ENCODE assay signal across 23 mouse cellular contexts in the genomic region with DNA sequence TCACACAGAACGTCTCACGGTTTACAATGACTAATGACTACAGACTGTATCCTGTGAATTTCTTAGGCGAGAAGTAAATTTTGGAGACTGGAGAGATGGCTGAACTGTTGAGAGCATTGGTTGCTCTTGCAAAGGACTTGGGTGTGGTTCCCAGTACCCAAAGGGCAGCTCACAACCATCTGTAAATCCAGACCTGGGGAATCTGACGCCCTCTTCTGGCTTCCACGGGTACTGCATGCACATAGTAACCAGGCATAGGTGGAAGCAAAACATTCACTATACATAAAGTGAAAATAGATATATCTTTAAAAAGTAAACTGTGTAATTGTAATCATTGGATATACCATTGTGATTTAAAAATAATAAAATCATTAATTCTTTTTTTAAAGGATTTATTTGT.
DNase-seq lines count a peak whose midpoint lies in the region; ATAC-seq and TF ChIP-seq lines count a peak whose summit lies in the region.
"Had no signal": no experiment of that assay in that cellular context is flagged by ENCODE, and none has a peak within 500 bp of the region (broad histone marks: within the 10 kb centered on the region; RNA-seq: fewer than 3 reads in every experiment).

No protein-coding gene starts in this region.

- H3K9ac ChIP-seq in forebrain, postnatal 0 days: no peak overlapping the region
- H3K9ac ChIP-seq in forebrain, embryonic 13.5 days: no peak overlapping the region
- H3K9ac ChIP-seq in ES-Bruce4 (ENCODE audit: low read depth, poor library complexity, severe bottlenecking): no peak overlapping the region
- H3K9ac ChIP-seq: hindbrain, embryonic 14.5 days; intestine, embryonic 15.5 days; limb, embryonic 13.5 days; liver, embryonic 15.5 days; midbrain, embryonic 15.5 days had no signal

- 90% methylated on average over 5 of the region's 5 CpGs for whole genome bisulfite sequencing in forebrain, postnatal 0 days
- 89% methylated on average over 5 of the region's 5 CpGs for WGBS in forebrain, embryonic 13.5 days
- 86% methylated on average over 5 of the region's 5 CpGs for WGBS in olfactory bulb, adult 2 months

- no peak overlapping the region for H3K4me3 ChIP-seq in forebrain, postnatal 0 days (ENCODE audit: low read depth, low read length)
- H3K4me3 ChIP-seq in forebrain, embryonic 13.5 days: no peak overlapping the region
- no peak overlapping the region for H3K4me3 ChIP-seq in left cerebral cortex, adult 2 months
- H3K4me3 ChIP-seq in ES-Bruce4 (ENCODE audit: low read depth, low read length): no peak overlapping the region
- no peak overlapping the region for H3K4me3 ChIP-seq in olfactory bulb, adult 2 months (ENCODE audit: insufficient read depth, low read depth, low read length)
- H3K4me3 ChIP-seq: heart, embryonic 10.5 days; intestine, embryonic 15.5 days; limb, embryonic 13.5 days; liver, embryonic 15.5 days; midbrain, embryonic 15.5 days had no signal

- TF ChIP-seq CTCF in forebrain, postnatal 0 days (IDR thresholded peaks at IDR 0.05; ENCODE audit: low read depth): peak; percentile 24; the same call in 1 of the 2 replicates
- peak; percentile 51 for TF ChIP-seq CTCF in left cerebral cortex, adult 2 months (IDR thresholded peaks at IDR 0.05)
- TF ChIP-seq CTCF in ES-Bruce4 (IDR thresholded peaks at IDR 0.05; ENCODE audit: low read depth, low read length): peak; percentile 4
- TF ChIP-seq CTCF in olfactory bulb, adult 2 months (IDR thresholded peaks at IDR 0.05; ENCODE audit: insufficient read depth, low read depth, low read length): peak; percentile 21; the same call in 1 of the 2 replicates

- no peak overlapping the region for H3K27ac ChIP-seq in forebrain, postnatal 0 days (ENCODE audit: low read depth, low read length)
- no peak overlapping the region for H3K27ac ChIP-seq in forebrain, embryonic 13.5 days
- no peak overlapping the region for H3K27ac ChIP-seq in left cerebral cortex, adult 2 months
- no peak overlapping the region for H3K27ac ChIP-seq in ES-Bruce4 (ENCODE audit: insufficient read depth, low read length)
- no peak overlapping the region for H3K27ac ChIP-seq in olfactory bulb, adult 2 months (ENCODE audit: insufficient read depth, low read depth, low read length)
- H3K27ac ChIP-seq: heart, embryonic 10.5 days; hindbrain, embryonic 14.5 days; intestine, embryonic 15.5 days; limb, embryonic 13.5 days; liver, embryonic 15.5 days; midbrain, embryonic 15.5 days had no signal

- H3K4me1 ChIP-seq in forebrain, postnatal 0 days (ENCODE audit: insufficient read depth): no peaks in the 10 kb centered on the region
- H3K4me1 ChIP-seq in forebrain, embryonic 13.5 days: peaks cover 8% of the 10 kb centered on the region; the same call in 1 of the 2 replicates
- no peaks in the 10 kb centered on the region for H3K4me1 ChIP-seq in ES-Bruce4 (ENCODE audit: control insufficient read depth, insufficient read depth, low read length)
- peaks cover 2% of the 10 kb centered on the region; the same call in 1 of the 2 replicates for H3K4me1 ChIP-seq in olfactory bulb, adult 2 months (ENCODE audit: control insufficient read depth, insufficient read depth, low read length)
- H3K4me1 ChIP-seq: intestine, embryonic 15.5 days; limb, embryonic 13.5 days; liver, embryonic 15.5 days; megakaryocyte, embryonic 14.5 days had no signal

- H3K27me3 ChIP-seq in forebrain, postnatal 0 days (ENCODE audit: insufficient read depth, low read length): no peaks in the 10 kb centered on the region
- no peaks in the 10 kb centered on the region for H3K27me3 ChIP-seq in forebrain, embryonic 13.5 days
- H3K27me3 ChIP-seq in ES-Bruce4 (ENCODE audit: control insufficient read depth, insufficient read depth, low read length, poor library complexity, severe bottlenecking): no peaks in the 10 kb centered on the region
- H3K27me3 ChIP-seq: intestine, embryonic 15.5 days; limb, embryonic 13.5 days; liver, embryonic 15.5 days; megakaryocyte, embryonic 14.5 days; midbrain, embryonic 15.5 days had no signal

- TF ChIP-seq EP300 in ES-Bruce4 (IDR thresholded peaks at IDR 0.05; ENCODE audit: insufficient read depth, low read depth, low read length): no peak

- DNase-seq in forebrain, postnatal 0 days: no peak
- no peak for DNase-seq in left cerebral cortex, adult 2 months (ENCODE audit: extremely low spot score in 1 of 2, low spot score in 2 of 2)
- DNase-seq in left cerebral cortex, adult 8-10 months (ENCODE audit: low spot score in 2 of 2): no peak
- no peak for DNase-seq in adipocyte (ENCODE audit: low spot score)
- DNase-seq: adrenal gland, postnatal 14 days; cerebellum, adult 11 months; cerebellum, postnatal 25 days; gastrocnemius, postnatal 25 days; heart, postnatal 14 days; kidney, postnatal 4 days; right cerebral cortex, postnatal 4 days; thymus, postnatal 25 days had no signal

- intact Hi-C loops in left cerebral cortex, adult 2 months (cut with DNase I): no loop called here

- TF ChIP-seq POLR2A in ES-Bruce4 (IDR thresholded peaks at IDR 0.05; ENCODE audit: insufficient read depth, low read length): no peak
- no peak for TF ChIP-seq POLR2A in olfactory bulb, adult 2 months (IDR thresholded peaks at IDR 0.05; ENCODE audit: insufficient read depth, low read depth, low read length)

- ATAC-seq in forebrain, postnatal 0 days: no peak
- no peak for ATAC-seq in forebrain, embryonic 13.5 days
- ATAC-seq: CD4-positive, CD25-positive, alpha-beta regulatory T cell, adult 4 months; intestine, embryonic 15.5 days; midbrain, embryonic 15.5 days had no signal

- peaks cover 9% of the 10 kb centered on the region; the same call in 1 of the 2 replicates for H3K36me3 ChIP-seq in forebrain, postnatal 0 days (ENCODE audit: insufficient read depth)
- H3K36me3 ChIP-seq in forebrain, embryonic 13.5 days (ENCODE audit: poor library complexity, severe bottlenecking): 0 out of 2 replicates have a peak, but pooled peaks cover 8% of the 10 kb centered on the region
- no peaks in the 10 kb centered on the region for H3K36me3 ChIP-seq in ES-Bruce4 (ENCODE audit: control insufficient read depth, insufficient read depth, low read length, poor library complexity, severe bottlenecking)
- H3K36me3 ChIP-seq: heart, embryonic 10.5 days; intestine, embryonic 15.5 days; limb, embryonic 13.5 days; liver, embryonic 15.5 days; midbrain, embryonic 15.5 days had no signal

- H3K9me3 ChIP-seq in forebrain, postnatal 0 days (ENCODE audit: low read length): no peaks in the 10 kb centered on the region
- peaks cover 26% of the 10 kb centered on the region for H3K9me3 ChIP-seq in forebrain, embryonic 13.5 days (replicated peaks)
- peaks cover 16% of the 10 kb centered on the region for H3K9me3 ChIP-seq in ES-Bruce4 (replicated peaks; ENCODE audit: control insufficient read depth, insufficient read depth, low read length, poor library complexity, severe bottlenecking)
- H3K9me3 ChIP-seq: intestine, embryonic 15.5 days; midbrain, embryonic 15.5 days had no signal

- no peak overlapping the region for H3K4me2 ChIP-seq in forebrain, postnatal 0 days (ENCODE audit: low read depth)
- H3K4me2 ChIP-seq in forebrain, embryonic 13.5 days: no peak overlapping the region
- H3K4me2 ChIP-seq: hindbrain, embryonic 14.5 days; intestine, embryonic 15.5 days; limb, embryonic 13.5 days; liver, embryonic 15.5 days; midbrain, embryonic 15.5 days had no signal
